Mouse (Mus musculus) limb, embryonic 11.5 days (tissue): Measurements from ENCODE around the gene P2ry2. TPM values are rescaled to one million over a fixed set of nuclear protein-coding genes. Genes with fewer than 3 reads are reported as not detected.

ENCODE experiments used
- ATAC-seq: fragments of 200-750 bp; cut with Nextera tagmentation; 2 replicates; pipeline ENCODE4 v1.8.0; 2017; ENCODE audit warnings: low read depth; ENCODE audit not compliant: insufficient number of reproducible peaks, low FRiP score, low TSS enrichment
- DNase-seq: peaks from one replicate; pipeline ENCODE4 v3.0.0-alpha.2; 2015; ENCODE audit warnings: low spot score
- H3K27ac ChIP-seq: fragments of 300-500 bp; sonication (generic); replicated peaks from 2 replicates; pipeline ENCODE4 v1.5.1; 2014; ENCODE audit warnings: low read depth, mild to moderate bottlenecking, low read length
- H3K27me3 ChIP-seq: fragments of 300-500 bp; sonication (generic); 2 replicates; pipeline ENCODE4 v1.6.1; 2014; ENCODE audit warnings: mild to moderate bottlenecking, low read length, mixed read lengths; ENCODE audit not compliant: control insufficient read depth, insufficient read depth
- H3K36me3 ChIP-seq: fragments of 300-500 bp; sonication (generic); 2 replicates; pipeline ENCODE4 v1.6.1; 2014; ENCODE audit warnings: mild to moderate bottlenecking, low read length, moderate library complexity, mixed read lengths; ENCODE audit not compliant: control insufficient read depth, insufficient read depth
- H3K4me1 ChIP-seq: fragments of 300-500 bp; sonication (generic); 2 replicates; pipeline ENCODE4 v1.6.1; 2014; ENCODE audit warnings: low read length, mixed read lengths; ENCODE audit not compliant: control insufficient read depth, insufficient read depth
- H3K4me2 ChIP-seq: fragments of 300-500 bp; sonication (generic); 2 replicates; pipeline ENCODE4 v1.6.1; 2014; ENCODE audit warnings: low read depth, mild to moderate bottlenecking, moderate library complexity; ENCODE audit not compliant: severe bottlenecking
- H3K4me3 ChIP-seq: fragments of 300-500 bp; sonication (generic); 2 replicates; pipeline ENCODE4 v1.5.1; 2014; ENCODE audit warnings: low read depth, low read length
- H3K9ac ChIP-seq: fragments of 300-500 bp; sonication (generic); 2 replicates; pipeline ENCODE4 v1.6.1; 2014; ENCODE audit warnings: mild to moderate bottlenecking, low read length
- H3K9me3 ChIP-seq: fragments of 300-500 bp; sonication (generic); 2 replicates; pipeline ENCODE4 v1.6.1; 2016; ENCODE audit warnings: low read length; ENCODE audit not compliant: control insufficient read depth
- WGBS: fragments of 180-500 bp; shearing (Covaris S2); extraction: QIAGEN DNeasy Blood & Tissue Kit; methylation state at CpG from one replicate; pipeline ENCODE4 v1.1.7; 2014; 5-methylcytosine and 5-hydroxymethylcytosine counted together
- polyA plus RNA-seq: library from polyadenylated mRNA; unstranded; fragments of >200 nt; fragmentation: Nextera tagmentation; extraction: Ambion mirVana; gene quantifications from 2 replicates; pipeline ENCODE4 v1.2.1, GENCODE M21; 2014

P2ry2 gene
- 0.40 and 0.88 TPM in 2 replicates for polyA plus RNA-seq

DNA sequence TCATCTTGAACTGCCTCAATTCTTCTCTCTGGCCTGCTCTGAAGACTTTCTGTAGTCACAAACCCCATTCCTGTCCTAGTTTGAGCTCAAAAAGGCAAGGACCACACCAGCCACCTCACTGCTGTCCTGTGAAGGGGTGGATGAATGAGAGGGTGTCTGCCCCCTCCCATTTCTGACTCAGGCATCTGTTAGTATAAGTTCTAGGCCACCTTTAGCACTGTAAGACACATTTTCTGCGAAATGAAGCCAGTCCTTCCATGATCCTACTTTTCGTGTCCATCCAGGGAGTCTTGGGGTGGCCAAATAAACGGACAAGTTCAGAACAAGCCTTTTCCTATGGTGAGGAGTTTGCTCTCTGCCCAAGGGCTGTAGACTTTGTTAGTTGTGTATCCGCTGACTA, at the start of gene P2ry2:
P2ry2 (minus strand) TSS at position 326 of the 400 bp plus-strand sequence.
- no peak within 1 kb of the TSS for H3K27ac ChIP-seq

DNA sequence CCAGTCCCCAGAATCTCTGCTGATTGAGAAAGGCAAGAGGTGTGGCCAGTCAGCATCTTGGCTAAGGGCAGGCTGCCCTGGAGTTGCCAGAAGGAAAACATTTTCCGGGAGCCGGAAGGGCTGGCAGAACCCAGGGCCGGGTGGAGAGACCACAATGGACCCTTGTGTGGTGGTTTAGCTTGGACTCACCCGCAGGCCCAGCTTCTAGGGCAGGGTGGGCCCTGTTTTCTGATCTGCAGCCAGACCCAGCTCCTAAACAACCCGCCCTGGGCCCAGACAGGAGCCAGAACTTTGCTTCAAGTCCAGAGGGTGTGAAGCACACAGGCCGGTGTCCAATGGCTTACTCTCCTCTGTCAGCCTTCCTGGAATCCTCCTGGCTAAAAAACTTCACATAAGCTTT, 49.6 kb upstream of the P2ry2 start:
- Histone ChIP-seq H3K27ac (no peak overlapping the region), H3K4me2 (no peak overlapping the region), H3K4me3 (no peak overlapping the region), H3K9me3 (no peaks in the 10 kb centered on the region; the same call in 1 of the 2 replicates), H3K27me3 (no peaks in the 10 kb centered on the region), H3K36me3 (no peaks in the 10 kb centered on the region), H3K4me1 (no peaks in the 10 kb centered on the region), H3K9ac (no peak overlapping the region)
- ATAC-seq (no peak), DNase-seq (no peak)
- WGBS, result 92% methylated on average over 6 of the region's 6 CpGs

More for the DNA sequence above, at the start of gene P2ry2:
- no peaks in the 10 kb centered on the region for H3K9me3 ChIP-seq
- 62% methylated on average over 4 of the region's 4 CpGs for WGBS
- ATAC-seq, result no peak
- no peak for DNase-seq
- H3K9ac ChIP-seq, result peak within 1 kb of the TSS; percentile 43; the same call in 1 of the 2 replicates
- 0 out of 2 replicates have a peak, but pooled peaks cover 11% of the 10 kb centered on the region for H3K4me1 ChIP-seq
- H3K27me3 ChIP-seq, result peaks cover 28% of the 10 kb centered on the region
- H3K4me3 ChIP-seq, result peak within 1 kb of the TSS; percentile 48
- no peaks in the 10 kb centered on the region for H3K36me3 ChIP-seq
- peak within 1 kb of the TSS; percentile 85 for H3K4me2 ChIP-seq

DNA sequence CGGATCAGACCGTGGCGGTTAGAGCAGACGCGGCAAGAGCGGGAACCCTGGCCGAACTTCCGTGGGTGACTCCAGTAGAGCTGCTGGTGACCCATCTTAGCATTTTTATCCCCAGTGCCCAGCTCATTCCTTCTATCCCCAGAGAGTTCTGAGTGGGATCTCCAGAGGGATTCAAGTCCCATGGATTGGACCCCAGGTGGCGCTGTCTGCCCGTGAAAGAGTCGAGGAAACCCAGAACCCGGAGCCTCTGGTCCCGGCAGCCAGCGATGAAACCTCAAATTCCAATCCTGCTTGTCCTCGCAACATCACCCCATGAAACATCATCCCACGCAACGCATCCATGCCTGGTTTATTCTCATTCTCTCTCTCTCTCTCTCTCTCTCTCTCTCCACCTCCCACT, 48.7 kb upstream of the P2ry2 start:
- H3K4me3 ChIP-seq, result no peak overlapping the region
- no peaks in the 10 kb centered on the region for H3K4me1 ChIP-seq
- peak overlapping the region; percentile 17; the same call in 1 of the 2 replicates for H3K4me2 ChIP-seq
- no peaks in the 10 kb centered on the region; the same call in 1 of the 2 replicates for H3K9me3 ChIP-seq
- H3K36me3 ChIP-seq, result no peaks in the 10 kb centered on the region
- no peak for ATAC-seq
- no peaks in the 10 kb centered on the region for H3K27me3 ChIP-seq
- no peak overlapping the region for H3K9ac ChIP-seq
- peak; percentile 88 for DNase-seq
- WGBS, result 8% methylated on average over 17 of the region's 17 CpGs
- H3K27ac ChIP-seq, result no peak overlapping the region

DNA sequence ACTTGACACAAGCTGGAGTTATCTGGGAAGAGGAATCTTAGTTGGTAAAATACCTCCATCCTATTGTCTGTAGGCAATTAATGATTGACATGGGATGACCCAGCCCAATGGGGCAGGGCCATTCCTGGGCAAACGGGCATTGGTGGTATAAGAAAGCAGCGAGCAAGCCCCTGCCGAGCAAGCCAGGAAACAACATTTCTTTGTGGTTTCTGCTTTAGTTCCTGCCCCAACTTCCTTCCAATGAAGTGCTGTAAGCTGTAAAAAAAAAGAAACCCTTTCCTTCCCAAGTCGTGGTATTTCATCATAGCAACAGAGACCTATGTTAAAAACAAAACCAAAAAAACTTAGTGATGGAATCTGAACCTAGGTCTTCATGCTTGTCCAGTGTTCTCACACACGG, 47.8 kb upstream of the P2ry2 start:
- no peak overlapping the region for H3K27ac ChIP-seq
- no peaks in the 10 kb centered on the region for H3K4me1 ChIP-seq
- H3K4me2 ChIP-seq, result no peak overlapping the region
- H3K4me3 ChIP-seq, result no peak overlapping the region
- DNase-seq (no peak), ATAC-seq (no peak)
- H3K36me3 ChIP-seq, result no peaks in the 10 kb centered on the region
- no peaks in the 10 kb centered on the region; the same call in 1 of the 2 replicates for H3K9me3 ChIP-seq
- 78% methylated on average over 5 of the region's 5 CpGs for WGBS
- no peak overlapping the region for H3K9ac ChIP-seq
- H3K27me3 ChIP-seq, result no peaks in the 10 kb centered on the region

DNA sequence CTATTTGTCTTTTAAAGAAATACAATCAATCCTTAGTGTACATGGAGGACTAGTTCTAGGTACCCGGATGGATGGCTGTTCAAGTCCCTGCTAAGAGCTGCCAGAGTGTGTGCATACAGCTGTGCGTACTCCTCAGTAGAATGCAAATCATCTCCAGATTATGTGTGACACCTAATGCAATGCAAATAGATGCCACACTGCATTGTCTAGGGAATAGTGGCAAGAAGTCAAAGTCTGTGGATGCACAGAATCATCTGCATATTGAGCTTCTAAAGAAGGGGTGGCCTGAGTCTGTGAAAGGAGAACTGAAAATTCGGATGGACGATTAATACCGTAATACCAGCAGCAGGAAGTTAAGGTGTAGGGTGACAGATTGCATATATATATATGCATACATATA, 46.5 kb upstream of the P2ry2 start:
- Histone ChIP-seq H3K4me2 (no peak overlapping the region), H3K27me3 (no peaks in the 10 kb centered on the region), H3K27ac (no peak overlapping the region), H3K36me3 (no peaks in the 10 kb centered on the region), H3K9me3 (no peaks in the 10 kb centered on the region), H3K4me1 (no peaks in the 10 kb centered on the region), H3K9ac (no peak overlapping the region), H3K4me3 (no peak overlapping the region)
- DNase-seq, result no peak
- WGBS, result 89% methylated on average over 5 of the region's 5 CpGs
- no peak for ATAC-seq

DNA sequence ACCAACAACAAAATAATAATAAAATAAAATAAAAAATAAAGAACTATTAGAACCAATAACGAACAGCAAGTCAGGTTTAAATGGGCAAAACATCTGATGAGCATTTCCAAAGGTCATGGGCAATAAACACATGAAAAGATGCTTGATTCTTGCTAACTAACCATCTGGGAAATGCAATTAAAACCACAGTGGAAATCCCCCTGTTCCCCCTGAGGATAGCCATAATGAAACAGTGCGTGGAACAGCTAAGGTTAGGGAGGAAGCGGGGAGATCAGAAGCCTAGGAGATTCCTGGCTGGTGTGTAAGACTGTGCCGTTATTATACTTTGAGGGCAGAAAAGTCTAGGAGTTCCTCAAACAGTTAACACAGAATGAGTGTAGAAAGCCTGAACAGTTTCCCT, 44.6 kb upstream of the P2ry2 start:
- Histone ChIP-seq H3K9ac (no peak overlapping the region), H3K4me3 (no peak overlapping the region), H3K36me3 (no peaks in the 10 kb centered on the region), H3K4me1 (no peaks in the 10 kb centered on the region; the same call in 1 of the 2 replicates), H3K27ac (no peak overlapping the region), H3K9me3 (no peaks in the 10 kb centered on the region), H3K4me2 (no peak overlapping the region), H3K27me3 (no peaks in the 10 kb centered on the region)
- WGBS, result 36% methylated on average over 4 of the region's 4 CpGs
- DNase-seq (no peak), ATAC-seq (no peak)

DNA sequence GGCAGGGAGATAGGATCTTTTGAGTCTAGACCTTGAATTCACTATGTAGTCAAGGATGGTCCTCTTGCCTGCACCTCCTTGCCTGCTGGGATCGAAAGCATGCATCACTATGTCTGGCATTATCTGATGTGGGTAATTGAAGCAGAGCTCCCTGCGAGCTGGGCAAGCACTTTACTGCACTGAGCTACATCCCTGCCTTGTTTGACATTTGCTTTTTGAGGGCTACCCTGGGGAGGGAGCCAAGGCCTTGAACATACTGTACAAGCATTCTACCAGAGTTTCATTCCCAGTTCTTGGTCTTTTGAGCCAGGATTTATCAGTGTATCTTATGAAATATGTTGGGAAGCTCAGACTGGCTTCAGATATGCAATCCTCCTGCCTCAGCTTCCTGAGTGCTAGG, 40.5 kb upstream of the P2ry2 start:
- H3K4me3 ChIP-seq, result no peak overlapping the region
- H3K27ac ChIP-seq, result no peak overlapping the region
- no peaks in the 10 kb centered on the region for H3K27me3 ChIP-seq
- no peak overlapping the region for H3K9ac ChIP-seq
- 52% methylated on average over 2 of the region's 2 CpGs for WGBS
- ATAC-seq (no peak), DNase-seq (no peak)
- H3K9me3 ChIP-seq, result no peaks in the 10 kb centered on the region
- no peaks in the 10 kb centered on the region for H3K36me3 ChIP-seq
- no peaks in the 10 kb centered on the region; the same call in 1 of the 2 replicates for H3K4me1 ChIP-seq
- no peak overlapping the region for H3K4me2 ChIP-seq

DNA sequence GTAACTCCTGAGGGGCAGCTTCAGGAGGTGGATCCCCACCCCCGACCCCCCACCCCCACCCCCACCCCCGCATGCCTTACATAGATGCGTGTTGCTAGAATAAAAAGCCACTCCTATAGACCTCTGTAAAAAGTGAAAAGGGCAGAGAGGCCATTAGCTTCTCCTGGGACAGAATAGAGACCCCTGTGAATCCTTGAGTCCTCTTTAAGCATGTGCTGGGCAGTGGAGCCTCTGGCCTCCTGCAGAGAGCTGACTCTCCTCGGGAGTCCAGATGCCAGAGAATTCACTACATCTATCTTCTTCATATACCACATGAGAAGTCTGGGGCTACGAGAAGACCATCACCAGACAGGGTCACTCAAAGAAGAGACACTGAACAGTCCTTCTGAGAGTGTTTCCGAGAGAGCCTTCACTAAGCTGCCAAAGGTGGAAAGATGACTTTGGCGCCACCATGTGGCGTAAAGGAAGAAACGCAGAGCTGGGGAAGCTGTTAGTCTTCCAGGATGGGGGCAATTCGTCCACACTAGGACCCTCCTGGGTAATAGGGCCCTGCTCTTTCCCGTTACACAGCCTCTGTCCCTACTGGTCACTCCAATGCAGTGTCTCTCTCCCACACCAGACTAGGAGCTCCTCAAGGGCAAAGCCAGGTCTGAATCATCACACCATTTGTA, 39.0 kb upstream of the P2ry2 start:
- Histone ChIP-seq H3K9me3 (no peaks in the 10 kb centered on the region), H3K4me2 (no peak overlapping the region), H3K27me3 (no peaks in the 10 kb centered on the region), H3K36me3 (no peaks in the 10 kb centered on the region), H3K27ac (no peak overlapping the region), H3K9ac (no peak overlapping the region), H3K4me1 (no peaks in the 10 kb centered on the region; the same call in 1 of the 2 replicates), H3K4me3 (no peak overlapping the region)
- WGBS, result 23% methylated on average over 11 of the region's 11 CpGs
- DNase-seq, result peak; percentile 75
- peak; percentile 59; the same call in 1 of the 2 replicates for ATAC-seq
